Mouse (Mus musculus) thymus, postnatal 14 days (tissue): ENCODE measurements at regions not wholly inside any gene's neighbourhood (a gene's known extent, or its start where the extent isn't known, plus 50 kb on each side); places are given as distances from the start of the nearest gene placed in this dataset.

Experiments used
- DNase-seq: peaks from one replicate; pipeline ENCODE4 v3.0.0; 2021

DNA sequence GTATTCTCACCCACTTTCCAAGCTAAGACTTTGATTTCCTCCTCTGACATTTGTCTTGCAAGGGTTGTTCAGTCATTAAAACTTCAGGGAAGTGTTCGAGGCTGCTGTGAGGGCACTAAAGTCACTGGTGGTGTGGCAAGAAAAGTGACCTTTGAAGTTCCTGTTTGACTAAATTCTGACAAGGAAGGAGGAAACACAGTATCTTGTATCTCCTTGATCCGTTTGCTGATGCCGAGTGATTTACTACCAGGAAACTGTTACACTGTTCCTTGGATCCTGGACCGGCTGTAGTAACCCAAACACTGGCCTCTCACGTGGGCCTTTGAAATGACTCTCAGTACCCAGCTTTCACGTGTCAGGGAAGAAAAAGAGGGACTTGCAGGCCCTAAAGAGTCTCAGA, 53.5 kb upstream of the Ralgapa2 start:
- DNase-seq: no peak

DNA sequence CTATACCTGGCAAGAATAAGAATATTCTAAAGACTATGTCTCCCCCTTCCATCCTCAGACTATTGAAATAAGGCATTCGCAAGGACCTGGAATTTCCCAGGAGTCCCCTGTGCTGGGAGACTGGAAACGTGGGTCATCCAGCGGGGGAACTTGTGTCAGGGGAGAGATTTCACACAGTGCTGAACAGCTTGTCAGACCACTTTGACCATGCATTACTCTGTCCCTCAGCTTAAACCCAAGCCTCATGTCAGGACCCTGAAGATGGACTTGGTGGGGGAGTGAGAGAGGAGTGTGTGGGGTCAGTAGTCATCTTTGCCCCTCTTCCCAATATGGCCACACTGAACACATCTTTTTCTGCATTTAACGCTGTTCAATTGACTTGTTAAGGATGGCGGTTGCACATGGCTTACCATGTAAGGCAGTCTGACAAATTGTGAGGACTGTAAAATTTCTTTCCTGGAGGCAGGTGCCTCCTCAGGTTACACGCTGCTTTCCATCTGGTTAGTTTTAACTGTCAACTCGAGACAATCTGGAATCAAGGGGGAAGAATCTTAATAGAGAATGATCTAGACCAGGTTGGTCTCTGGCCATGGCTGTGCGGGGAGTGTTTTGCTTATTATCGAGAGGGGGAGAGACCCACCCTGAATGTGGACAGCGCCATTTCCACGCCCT, 56.2 kb upstream of the Ralgapa2 start:
- DNase-seq: no peak

DNA sequence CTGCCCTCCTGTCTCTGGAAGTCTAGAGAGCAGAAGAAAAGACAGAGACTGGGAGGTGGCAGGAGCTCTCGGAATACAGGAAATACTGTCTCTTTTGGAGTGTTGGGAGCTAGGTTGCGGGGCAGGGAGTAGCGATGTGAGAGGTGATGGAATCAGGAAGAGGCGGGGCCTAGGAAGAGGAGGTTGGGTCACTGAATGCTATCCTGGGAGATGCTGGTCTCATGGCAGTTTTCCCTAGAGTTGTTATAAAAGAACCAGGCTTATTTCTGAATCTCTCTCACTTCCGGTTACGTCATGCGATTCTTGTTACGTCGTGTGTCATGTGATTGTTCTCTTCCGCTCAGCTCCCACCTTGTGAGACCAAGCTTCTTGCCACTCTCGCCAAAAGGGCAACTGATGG, 58.9 kb upstream of the Ralgapa2 start:
- no peak for DNase-seq

DNA sequence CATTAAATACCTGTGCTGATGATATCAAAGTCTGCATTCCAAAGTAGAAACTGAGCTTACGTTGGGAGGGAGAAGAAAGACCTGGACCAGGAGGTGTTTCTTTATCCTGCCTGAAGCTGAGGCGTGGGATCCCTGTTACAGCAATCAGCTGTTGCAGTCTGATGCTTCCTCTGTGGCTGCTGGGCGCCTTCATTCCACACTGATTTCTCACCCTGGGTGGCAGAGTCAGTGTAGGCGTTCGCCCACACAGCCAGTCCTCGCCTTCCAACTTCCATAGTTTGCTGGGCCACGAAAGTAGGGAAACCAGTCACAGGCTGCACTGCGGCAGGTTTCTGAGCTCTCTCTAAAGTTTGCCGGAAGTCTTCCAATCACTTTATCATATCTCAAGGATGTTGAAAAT, 59.7 kb upstream of the Ralgapa2 start:
- no peak for DNase-seq

DNA sequence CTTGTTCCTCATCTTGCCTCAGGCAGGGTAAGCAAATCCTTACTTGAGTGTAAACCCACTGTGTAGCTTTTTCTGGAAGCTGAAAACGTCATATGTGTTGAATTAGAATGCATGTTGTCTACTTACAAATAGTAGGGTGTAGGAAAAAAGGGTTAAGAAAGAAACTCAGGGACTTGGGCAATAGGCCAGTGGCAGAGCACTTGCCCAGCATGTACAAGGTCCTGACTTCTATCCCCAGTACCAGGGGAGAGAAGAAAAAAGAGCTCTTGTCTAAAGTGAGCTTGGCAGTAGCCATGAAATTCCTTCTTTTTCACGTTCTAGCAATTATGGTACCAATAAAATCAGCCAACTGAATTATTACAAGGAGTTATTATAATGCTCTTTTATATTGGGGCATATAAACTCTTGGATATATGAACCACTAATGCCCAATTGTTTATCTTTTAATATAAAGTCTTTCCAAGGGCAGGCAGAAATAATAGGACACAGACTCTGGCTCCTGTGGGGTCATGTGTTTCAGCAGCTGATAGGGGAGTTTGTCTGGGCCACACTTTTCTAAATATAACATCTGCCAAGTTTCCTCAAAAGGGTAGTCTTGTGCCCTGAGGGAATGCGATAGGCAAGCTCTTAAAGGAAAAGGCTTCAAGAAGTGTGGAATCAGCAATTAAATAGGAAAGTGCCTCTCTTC, 63.6 kb upstream of the Ralgapa2 start:
- no peak for DNase-seq

DNA sequence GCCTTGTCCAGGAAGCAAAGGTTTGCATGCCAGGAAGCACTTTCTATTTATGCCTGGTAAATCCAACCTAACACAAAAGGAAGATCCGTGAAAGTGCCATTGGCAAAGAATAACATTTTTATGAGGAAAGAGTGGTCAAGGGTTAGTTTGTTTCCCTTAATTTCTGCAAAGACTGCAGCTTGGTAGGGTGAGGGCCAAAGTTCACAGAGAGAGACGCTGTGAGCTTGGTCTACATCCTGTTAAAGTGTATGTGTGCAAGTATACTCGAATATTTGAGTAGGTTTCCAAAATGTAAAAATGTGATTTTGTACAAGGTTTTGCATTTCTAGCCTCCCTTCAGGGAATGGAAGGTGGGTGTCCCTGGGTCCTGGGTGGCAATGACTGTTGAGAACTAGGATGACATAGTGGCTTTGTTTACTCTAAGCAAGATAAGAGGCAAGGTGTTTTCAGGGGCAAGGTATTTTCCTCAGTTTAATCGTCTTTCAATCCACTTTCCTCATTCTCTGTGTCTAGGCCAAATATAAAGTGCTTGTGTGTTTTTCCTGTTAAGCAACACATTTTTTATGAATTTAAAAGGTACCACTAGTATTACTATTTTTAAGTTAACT, 64.3 kb upstream of the Ralgapa2 start:
- DNase-seq: no peak

DNA sequence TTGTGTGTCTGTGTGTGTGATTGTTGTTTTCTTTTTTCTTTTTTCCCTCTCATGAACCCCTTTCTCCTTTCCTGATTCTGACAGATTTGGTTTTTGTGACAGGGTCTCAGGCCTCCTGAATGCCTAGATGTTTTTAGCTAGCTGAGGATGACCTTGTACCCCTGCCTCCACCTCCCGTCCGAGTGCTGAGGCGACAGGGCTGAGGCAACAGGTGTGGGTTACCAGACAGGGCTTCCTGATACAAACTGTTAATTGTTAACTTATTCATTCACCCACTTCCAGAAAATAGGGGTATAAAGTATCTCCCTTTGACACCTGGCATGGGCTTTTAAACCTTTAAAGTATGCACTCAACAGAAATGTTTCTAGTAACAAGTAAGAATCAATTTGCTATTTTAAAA, 65.0 kb upstream of the Ralgapa2 start:
- no peak for DNase-seq

DNA sequence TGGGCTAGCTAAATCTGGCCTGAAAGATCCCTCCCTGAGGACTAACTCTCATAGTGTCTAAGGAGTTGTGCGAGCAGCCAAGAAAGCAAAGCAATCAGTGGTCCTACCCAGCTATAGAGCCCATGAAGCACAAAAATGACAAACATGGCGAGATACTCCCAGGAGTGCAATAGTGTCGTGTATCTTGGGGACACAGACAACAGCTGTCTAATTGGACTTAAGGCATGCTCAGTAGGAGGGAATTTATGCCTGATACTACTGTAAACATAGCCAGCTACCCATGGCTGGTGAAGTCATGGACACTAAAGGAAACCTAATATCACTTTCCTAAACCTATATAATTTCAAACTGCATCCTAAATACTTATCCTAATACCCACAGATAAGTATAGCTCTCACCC, 69.1 kb upstream of the Ralgapa2 start:
- DNase-seq: no peak

DNA sequence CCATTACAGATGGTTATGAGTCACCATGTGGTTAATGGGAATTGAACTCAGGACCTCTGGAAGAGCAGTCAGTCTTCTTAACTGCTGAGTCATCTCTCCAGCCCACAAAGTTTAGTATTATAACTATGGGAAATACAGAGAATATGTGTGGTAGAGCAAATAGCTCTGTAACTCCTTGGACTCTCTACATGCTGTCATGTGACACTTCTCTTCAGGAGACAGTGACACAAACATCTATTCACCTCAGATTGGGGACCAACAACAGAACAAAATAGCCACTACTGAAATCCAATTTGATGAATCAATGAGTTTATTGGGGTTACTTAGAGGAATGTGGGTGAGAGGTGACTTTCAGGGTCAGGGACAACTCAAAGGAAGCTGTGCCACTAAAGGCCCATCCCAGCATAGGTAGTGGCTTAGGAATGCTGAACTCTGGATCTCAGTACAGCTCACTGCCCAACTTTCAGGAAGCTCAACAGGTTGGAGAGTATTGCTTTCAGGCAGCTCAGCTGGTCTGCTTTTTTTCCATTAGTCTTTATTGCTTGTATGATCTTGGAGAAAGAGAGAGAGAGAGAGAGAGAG, 71.8 kb upstream of the Ralgapa2 start:
- no peak for DNase-seq

DNA sequence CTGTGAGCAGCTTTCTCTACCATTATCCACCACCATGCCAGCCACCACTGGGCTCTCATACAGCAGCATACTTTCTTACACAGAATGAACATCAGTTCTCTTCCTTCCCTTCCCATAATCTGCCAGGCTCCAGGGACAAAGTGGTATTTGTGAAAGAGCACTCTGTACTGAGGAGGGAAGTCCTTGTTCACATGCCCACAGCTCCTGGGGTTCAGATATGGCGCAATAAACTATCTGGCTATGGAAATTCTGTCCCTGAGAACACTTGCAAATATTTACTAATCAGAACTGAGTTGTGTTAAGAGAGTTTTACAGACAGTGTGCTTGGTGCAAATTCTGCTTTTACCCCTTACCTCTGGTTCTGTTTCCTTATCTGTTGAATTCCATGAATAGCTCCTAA, 74.2 kb upstream of the Ralgapa2 start:
- no peak for DNase-seq

DNA sequence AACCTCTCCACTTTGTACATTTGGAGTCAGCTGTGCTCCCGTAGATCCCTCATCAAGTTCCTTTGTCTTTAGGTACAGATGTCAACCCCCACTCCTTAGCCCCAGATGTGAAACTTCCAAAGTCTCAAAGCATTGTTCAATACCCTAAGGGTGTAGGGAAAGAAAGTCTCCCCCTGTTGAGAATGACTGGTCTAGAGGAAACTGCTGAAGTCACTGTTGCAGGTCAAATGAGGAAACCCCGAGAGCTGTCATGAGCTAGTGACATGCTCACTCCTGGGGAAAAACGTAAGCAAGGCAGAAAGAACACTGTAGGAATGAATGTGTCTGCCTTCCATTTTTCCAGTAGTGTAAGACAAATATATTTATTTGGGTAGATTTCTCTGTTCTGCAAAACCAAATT, 74.8 kb upstream of the Ralgapa2 start:
- DNase-seq: no peak

DNA sequence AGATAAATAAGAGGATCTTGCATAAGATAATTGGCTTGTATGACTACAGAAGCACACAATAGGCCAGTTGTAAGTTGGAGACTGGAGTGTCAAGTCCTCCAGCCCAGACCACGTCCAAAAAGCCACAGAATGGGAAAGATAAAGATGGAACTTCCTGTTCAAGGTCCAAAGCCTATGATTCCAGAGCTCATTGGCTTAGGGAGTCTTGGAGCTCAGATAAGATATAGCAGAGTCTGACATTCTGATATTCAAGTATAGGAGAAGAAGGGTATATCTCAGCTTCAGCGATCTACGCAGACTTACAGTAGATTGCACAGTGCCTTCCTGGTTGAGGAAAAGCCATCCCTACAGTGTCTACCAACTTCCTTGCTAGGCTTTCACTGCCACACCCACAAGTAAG, 77.7 kb upstream of the Ralgapa2 start:
- DNase-seq: no peak

DNA sequence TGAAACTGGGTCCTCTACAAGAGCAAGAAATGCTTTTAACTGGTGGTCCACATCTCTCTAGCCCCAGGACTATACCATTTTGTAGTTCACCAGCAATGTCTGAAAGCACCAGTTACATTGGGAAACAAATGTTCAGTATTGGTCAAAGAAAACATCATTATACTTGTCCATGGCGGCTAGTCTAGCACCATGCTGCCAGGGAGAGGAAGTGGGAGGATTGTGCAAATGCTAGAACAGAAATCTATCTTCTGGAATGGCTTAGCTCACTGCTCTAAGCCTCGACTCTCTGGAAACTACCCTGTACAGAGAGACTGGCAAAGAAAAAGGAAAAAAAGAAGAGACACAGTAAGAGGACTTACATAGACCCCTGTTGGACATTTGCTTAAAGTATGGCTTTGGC, 81.1 kb upstream of the Ralgapa2 start:
- no peak for DNase-seq

DNA sequence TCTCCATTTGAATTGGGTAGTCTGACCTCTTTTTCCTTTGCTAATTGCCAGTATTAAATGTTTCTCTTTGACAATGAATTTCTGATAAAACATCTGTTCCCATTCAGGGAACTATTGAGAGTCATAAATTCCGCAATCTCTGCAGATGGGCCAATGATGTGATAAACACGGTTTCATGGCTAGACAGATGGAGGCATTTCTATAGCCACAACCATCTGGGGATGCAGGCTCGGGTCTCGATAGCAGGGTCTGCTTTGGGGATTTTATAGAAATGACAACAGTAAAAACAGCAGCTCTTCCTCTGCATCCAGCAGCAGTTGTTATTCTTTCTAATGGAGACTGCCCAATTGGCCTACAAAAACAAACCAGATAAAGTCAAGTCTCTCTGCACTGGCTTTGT, 82.1 kb upstream of the Ralgapa2 start:
- DNase-seq: no peak

DNA sequence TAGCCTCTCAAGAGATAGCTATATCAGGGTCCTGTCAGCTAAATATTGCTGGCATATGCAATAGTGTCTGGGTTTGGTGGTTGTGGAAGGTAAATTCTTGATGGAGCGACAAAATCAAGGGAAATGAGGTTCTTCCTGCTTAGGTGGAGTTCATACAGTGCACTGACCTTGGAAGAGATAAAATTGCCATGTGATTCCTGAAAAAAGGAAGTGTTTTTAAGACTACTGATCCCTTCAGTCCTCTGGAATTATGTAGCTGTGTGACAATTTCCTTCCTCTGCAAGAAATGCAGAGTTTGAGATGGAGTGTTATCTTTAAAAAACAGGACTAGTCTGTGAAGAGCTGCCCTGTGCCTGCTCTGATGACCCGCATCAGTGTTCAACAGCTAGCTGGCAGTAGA, 83.5 kb upstream of the Ralgapa2 start:
- no peak for DNase-seq

DNA sequence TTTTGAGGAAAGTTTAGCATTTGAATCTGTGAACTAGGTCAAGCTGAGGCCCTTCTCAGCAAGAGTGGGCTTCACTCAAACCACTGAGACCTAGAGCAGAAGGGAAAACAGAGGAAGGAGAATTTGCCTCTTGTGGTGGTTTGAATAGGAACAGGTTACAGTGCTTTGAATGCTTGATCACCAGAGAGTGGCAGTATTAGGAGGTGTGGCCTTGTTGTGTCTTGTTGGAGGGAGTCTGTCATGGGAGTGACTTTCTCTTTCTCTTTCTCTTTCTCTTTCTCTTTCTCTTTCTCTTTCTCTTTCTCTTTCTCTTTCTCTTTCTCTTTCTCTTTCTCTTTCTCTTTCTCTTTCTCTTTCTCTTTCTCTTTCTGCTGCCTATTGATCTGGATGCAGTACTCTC, 94.0 kb upstream of the Ralgapa2 start:
- no peak for DNase-seq

DNA sequence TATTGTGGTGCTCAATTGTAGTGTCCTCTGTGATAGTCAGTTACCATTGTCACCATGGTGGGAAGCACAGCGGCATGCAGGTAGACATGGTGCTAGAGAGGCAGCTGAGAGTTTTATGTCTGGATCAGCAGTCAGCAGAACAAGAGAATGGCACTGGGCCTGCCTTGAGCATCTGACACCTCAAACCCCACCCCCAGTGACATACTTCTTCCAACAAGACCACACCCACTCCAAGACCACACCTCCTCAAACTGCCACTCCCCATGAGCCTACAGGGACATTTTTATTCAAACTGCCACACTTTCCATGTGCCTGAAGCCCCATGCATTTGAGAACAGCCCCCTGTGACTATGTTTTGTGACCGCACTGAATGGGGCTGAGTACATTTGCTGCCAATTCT, 98.8 kb upstream of the Ralgapa2 start:
- no peak for DNase-seq

DNA sequence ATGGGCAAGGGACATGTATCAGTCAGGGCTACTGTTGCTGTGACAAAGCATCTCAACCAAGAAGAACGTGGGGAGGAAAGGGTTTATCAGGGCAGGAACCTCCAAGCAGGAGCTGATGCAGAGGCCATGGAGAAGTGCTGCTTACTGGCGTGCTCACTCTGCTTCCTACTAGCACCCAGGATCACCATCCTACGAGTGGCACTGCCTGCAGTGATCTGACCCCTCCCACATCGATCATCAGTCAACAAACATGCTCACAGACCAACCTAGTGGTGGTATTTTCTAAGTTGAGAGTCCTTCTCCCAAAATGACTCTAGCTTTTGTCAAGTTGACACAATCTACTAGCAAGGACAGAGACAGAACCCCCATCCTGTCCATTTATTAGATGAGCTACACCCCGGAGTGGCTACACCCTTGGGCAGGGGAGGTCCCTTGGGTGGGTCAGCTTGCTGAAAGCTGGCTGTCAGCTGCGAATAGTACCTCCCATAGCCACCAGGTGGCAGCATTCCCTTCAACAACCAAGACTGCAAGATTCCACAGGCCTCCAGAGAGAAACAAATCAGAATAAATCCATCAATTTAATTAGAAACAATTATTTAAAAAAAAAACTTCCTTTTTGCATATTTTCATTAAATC, 99.9 kb upstream of the Ralgapa2 start:
- DNase-seq: peak; percentile 49

DNA sequence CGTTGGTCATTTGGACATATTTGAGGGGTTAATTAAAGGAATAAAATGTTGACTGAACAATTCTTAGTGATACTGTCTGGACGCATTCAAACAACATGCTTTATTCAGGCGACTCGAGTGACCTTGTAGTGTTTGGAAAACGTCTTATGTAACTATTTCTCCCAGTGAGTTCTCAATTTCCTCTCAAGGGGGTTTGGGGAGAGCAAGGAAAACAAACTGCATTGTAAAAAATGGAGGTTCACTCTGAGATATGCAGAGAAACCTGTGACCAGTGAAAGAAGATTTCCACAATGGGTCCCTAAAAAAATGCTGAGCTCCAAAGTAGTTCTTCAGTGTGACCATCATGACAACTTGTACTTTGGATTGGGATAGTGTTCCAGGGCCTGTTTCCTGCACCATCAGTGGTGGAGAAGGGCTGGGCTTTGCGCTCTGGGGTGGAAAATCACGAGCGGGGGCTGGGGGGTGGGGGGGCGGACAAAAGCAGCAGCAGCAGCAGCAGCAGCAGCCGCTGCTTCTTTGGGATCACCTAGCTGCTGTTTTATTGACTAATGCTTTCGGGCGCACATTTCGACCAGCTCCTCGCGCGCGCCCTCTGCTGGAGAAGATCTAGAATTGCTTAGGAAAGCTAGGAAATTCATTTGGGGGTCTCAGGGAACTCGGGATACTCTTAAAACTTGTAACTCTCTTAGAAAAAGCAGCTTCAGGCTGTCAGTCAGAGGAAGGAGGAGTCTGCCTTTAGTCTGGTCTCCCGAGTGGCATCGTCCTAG, 100.6 kb upstream of the Ralgapa2 start:
- peak; percentile 44 for DNase-seq

DNA sequence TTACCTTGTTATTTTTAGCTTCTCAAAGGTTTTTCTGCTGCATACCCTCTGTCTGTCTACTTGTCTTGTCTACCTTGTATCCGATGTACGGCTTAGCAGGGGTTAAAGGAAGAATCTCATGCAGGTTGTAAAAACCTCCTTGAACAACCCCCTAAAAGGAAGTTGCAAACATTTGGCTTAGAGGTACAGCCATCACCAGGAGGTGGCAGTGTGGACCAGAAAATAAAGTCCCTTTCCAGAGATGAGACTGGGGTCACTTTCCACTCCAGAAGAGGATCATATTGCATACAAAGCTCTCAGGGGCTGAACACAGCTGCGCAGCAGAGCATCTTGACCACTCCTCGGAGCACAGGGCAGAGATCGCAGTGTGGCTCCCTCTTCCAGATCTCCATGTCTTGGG, 109.0 kb upstream of the Ralgapa2 start:
- peak; percentile 16 for DNase-seq

DNA sequence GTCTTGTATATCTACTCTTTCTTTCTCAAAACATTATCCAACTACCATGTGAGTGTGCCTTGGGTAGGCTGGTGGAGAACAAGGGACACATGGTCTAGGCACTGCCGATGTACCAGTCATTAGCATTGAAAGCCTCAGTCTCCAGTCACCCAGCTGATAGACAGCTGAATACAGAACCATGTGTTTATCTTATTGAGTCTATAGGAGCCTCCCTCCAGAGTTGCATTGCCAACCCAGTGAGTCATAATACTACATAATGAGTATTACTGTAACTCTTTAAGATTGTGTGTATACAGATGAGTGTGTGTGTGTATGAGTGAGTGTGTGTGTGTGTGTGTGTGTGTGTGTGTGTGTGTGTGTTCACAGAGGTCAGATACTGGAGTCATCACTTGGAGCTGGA, 110.9 kb upstream of the Ralgapa2 start:
- DNase-seq: no peak

DNA sequence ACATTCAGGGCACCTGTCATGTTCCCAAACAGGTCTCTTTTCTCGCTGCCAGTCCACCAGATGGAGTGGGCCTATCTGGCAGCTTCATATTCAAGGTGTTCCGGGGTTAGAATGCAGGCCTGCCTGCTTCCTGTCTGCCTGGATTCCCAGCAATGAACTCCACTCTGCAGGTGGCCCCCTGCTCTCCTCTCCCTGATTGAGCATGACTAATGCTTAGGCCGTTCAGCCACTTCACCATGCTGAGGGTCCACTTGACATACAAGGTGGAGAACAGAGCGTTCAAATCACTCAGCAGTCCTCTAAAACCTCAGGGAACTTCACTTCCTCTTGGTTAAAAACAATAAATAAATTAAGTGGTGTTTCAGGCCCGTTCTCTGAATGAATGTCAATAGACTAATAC, 112.1 kb upstream of the Ralgapa2 start:
- no peak for DNase-seq

DNA sequence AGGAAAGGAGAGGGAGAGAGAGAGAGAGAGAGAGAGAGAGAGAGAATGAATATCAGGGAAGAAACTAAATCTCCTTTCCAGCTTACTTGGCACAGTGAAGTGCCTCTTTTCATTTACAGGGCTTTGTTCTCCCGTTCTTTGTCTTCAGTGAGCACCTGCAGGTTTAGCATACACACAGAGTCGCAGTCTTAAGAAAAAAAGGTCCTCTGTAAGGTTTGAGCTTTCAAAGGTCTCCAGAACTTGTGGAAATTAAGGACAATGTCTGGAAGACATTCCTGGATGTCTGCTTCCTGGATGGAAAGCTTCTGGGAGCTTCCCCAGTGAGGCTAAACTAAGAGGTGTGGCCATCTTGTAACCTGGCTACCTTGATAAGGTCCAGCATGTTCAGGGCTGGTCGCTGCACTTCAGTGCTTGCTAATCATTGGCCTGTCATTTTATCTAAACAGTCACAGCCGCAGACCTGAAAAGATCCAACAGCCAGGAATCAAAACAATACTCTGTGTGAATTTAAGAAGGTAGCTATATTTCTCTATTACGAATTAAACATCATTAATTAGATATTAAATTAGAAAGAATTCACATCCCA, 113.1 kb upstream of the Ralgapa2 start:
- no peak for DNase-seq
